Mouse (Mus musculus): ENCODE data around the gene Tnip2.

The Tnip2 gene

GRCm38 (mm10) chr5:34524511-34524910 lies 10.7 kb upstream of the Tnip2 start:
- intact Hi-C loops (cut with DNase I): no loop called here

GRCm38 (mm10) chr5:34523958-34524485 lies 10.2 kb upstream of the Tnip2 start:
- intact Hi-C loops (cut with DNase I): no loop called here

GRCm38 (mm10) chr5:34521337-34521736 lies 7.5 kb upstream of the Tnip2 start:
- intact Hi-C loops (cut with DNase I): no loop called here

GRCm38 (mm10) chr5:34520458-34521209 lies 6.8 kb upstream of the Tnip2 start:
- intact Hi-C loops (cut with DNase I): no loop called here

GRCm38 (mm10) chr5:34519389-34519910 lies 5.7 kb upstream of the Tnip2 start:
- intact Hi-C loops (cut with DNase I): loop anchor here (5.0 kb wide), 2 partner anchors 63 to 118 kb away; partner anchors contain the start of gene Mfsd10

GRCm38 (mm10) chr5:34517913-34518312 lies 4.1 kb upstream of the Tnip2 start:
- intact Hi-C loops (cut with DNase I): loop anchor here (5.0 kb wide), 2 partner anchors 64 to 119 kb away; partner anchors contain the start of gene Mfsd10

GRCm38 (mm10) chr5:34515096-34515495 lies 1.3 kb upstream of the Tnip2 start:
- intact Hi-C loops (cut with DNase I): loop anchor here (5.0 kb wide), 2 partner anchors 67 to 122 kb away; partner anchors contain the start of gene Mfsd10

GRCm38 (mm10) chr5:34514218-34514566 lies 401 bp upstream of the Tnip2 start:
- intact Hi-C loops (cut with DNase I): no loop called here

- intact Hi-C loops (cut with DNase I): no loop called here
These were observed 1.3 kb downstream of the Tnip2 start for GRCm38 (mm10) chr5:34512486-34512885.

GRCm38 (mm10) chr5:34502821-34503220 lies 11.0 kb downstream of the Tnip2 start:
- intact Hi-C loops (cut with DNase I): no loop called here

- intact Hi-C loops (cut with DNase I): no loop called here
These were observed 11.4 kb downstream of the Tnip2 start for GRCm38 (mm10) chr5:34502411-34502810.

GRCm38 (mm10) chr5:34501588-34501987 lies 12.2 kb downstream of the Tnip2 start:
- intact Hi-C loops (cut with DNase I): no loop called here

GRCm38 (mm10) chr5:34500886-34501285 lies 12.9 kb downstream of the Tnip2 start:
- intact Hi-C loops (cut with DNase I): no loop called here

GRCm38 (mm10) chr5:34496745-34497144 lies 17.0 kb downstream of the Tnip2 start:
- intact Hi-C loops (cut with DNase I): no loop called here

GRCm38 (mm10) chr5:34489418-34489787 lies 24.4 kb downstream of the Tnip2 start:
- intact Hi-C loops (cut with DNase I): no loop called here

- intact Hi-C loops (cut with DNase I): no loop called here
These were observed 24.9 kb downstream of the Tnip2 start for GRCm38 (mm10) chr5:34488741-34489417.

- intact Hi-C loops (cut with DNase I): no loop called here
These were observed 26.3 kb downstream of the Tnip2 start for GRCm38 (mm10) chr5:34487320-34488090.

GRCm38 (mm10) chr5:34485731-34486130 lies 28.1 kb downstream of the Tnip2 start:
- intact Hi-C loops (cut with DNase I): no loop called here

- intact Hi-C loops (cut with DNase I): no loop called here
These were observed 32.9 kb downstream of the Tnip2 start for GRCm38 (mm10) chr5:34480926-34481325.

- intact Hi-C loops (cut with DNase I): no loop called here
These were observed 45.6 kb downstream of the Tnip2 start for GRCm38 (mm10) chr5:34468039-34468775.

GRCm38 (mm10) chr5:34466648-34467047 lies 47.1 kb downstream of the Tnip2 start:
- intact Hi-C loops (cut with DNase I): no loop called here

Data from adrenal gland (tissue).